Mouse (Mus musculus) G1E (cell line): Measurements from ENCODE around the gene Fam221b.

Experiments used
- CTCF ChIP-seq: IDR thresholded peaks from 2 replicates; pipeline ENCODE4 v1.5.1; 2012; ENCODE audit warnings: low read depth, low read length, inconsistent platforms, mixed read lengths
- GATA1 ChIP-seq: IDR thresholded peaks from 2 replicates; pipeline ENCODE4 v1.6.1; 2012; ENCODE audit warnings: borderline replicate concordance, low read length, inconsistent platforms, mixed read lengths

DNA sequence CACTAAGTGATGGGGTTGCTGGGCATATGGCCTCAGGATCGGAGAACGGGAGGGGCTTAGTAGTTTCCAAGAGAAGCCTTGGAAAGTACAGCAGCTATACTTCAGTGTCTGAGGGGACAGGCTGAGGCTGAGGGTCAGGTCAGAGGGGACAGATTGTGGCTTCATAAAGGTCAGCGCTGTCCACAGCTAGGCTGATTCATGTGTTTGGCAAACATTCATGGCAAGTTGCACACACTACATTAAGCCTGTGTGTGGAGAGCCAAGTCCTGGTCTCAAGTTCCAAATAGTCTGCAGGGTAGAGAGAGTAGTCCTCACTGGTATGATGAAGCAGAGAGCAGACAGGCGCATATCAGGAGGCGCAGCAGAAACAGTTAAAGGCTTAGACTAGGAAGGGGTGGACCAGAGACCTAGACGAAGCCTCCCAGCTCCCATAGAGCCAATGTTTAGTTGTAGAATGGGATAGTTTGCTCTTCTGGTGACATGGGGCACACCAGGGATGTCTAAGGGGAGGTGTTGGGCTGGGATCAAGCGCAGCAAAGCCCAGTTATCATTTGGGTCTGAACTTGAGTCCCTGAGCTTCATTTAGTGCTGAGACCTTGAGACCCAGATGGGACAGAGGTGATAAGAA is 10.6 kb upstream of the Fam221b start:
- TF ChIP-seq CTCF (no peak), GATA1 (no peak)
